Mouse (Mus musculus) small intestine, adult 2 months (tissue): Measurements from ENCODE around the gene Lgals4. TPM values are rescaled to one million over a fixed set of nuclear protein-coding genes. Genes with fewer than 3 reads are reported as not detected.

Source experiments
- H3K27ac ChIP-seq: fragments of 200-500 bp; 2 replicates; pipeline ENCODE4 v1.5.1; 2012; ENCODE audit warnings: low read depth, low read length, control low read depth, inconsistent platforms; ENCODE audit not compliant: insufficient read depth
- H3K27me3 ChIP-seq: fragments of 200-500 bp; 2 replicates; pipeline ENCODE4 v1.6.1; 2012; ENCODE audit warnings: mild to moderate bottlenecking, moderate library complexity, low read length, inconsistent platforms; ENCODE audit not compliant: control insufficient read depth, insufficient read depth
- H3K36me3 ChIP-seq: fragments of 200-500 bp; 2 replicates; pipeline ENCODE4 v1.6.1; 2012; ENCODE audit warnings: mild to moderate bottlenecking, low read length, control low read depth, inconsistent platforms; ENCODE audit not compliant: control insufficient read depth, insufficient read depth
- H3K4me1 ChIP-seq: fragments of 200-500 bp; 2 replicates; pipeline ENCODE4 v1.6.1; 2012; ENCODE audit warnings: low read length, inconsistent platforms, mixed read lengths; ENCODE audit not compliant: control insufficient read depth, insufficient read depth, insufficient read length
- H3K4me3 ChIP-seq: fragments of 200-500 bp; 2 replicates; pipeline ENCODE4 v1.5.1; 2012; ENCODE audit warnings: low read depth, mild to moderate bottlenecking, control low read depth, inconsistent platforms, low read length, moderate library complexity
- CTCF ChIP-seq: fragments of 200-500 bp; IDR thresholded peaks from 2 replicates; pipeline ENCODE4 v1.5.1; 2012; ENCODE audit warnings: low read depth, mild to moderate bottlenecking, control low read depth, inconsistent platforms, low read length, moderate library complexity, mixed read lengths; ENCODE audit not compliant: insufficient replicate concordance, insufficient read length; ENCODE audit errors: extremely low read depth
- POLR2A ChIP-seq: fragments of 200-500 bp; IDR thresholded peaks from 2 replicates; pipeline ENCODE4 v1.6.1; 2012; ENCODE audit warnings: low read depth, mild to moderate bottlenecking, control low read depth, inconsistent platforms, low read length, moderate library complexity
- WGBS: fragments of 180-500 bp; shearing (Covaris S2); methylation state at CpG from one replicate; pipeline ENCODE4 v1.1.7; 2018; 5-methylcytosine and 5-hydroxymethylcytosine counted together
- polyA plus RNA-seq: library from polyadenylated mRNA; depleted of rRNA; stranded (reverse); fragments of >200 nt; gene quantifications from 2 replicates; pipeline ENCODE4 v1.2.3, GENCODE M21; 2012

The Lgals4 gene
- polyA plus RNA-seq, 1 experiment, result 2,780 TPM

DNA sequence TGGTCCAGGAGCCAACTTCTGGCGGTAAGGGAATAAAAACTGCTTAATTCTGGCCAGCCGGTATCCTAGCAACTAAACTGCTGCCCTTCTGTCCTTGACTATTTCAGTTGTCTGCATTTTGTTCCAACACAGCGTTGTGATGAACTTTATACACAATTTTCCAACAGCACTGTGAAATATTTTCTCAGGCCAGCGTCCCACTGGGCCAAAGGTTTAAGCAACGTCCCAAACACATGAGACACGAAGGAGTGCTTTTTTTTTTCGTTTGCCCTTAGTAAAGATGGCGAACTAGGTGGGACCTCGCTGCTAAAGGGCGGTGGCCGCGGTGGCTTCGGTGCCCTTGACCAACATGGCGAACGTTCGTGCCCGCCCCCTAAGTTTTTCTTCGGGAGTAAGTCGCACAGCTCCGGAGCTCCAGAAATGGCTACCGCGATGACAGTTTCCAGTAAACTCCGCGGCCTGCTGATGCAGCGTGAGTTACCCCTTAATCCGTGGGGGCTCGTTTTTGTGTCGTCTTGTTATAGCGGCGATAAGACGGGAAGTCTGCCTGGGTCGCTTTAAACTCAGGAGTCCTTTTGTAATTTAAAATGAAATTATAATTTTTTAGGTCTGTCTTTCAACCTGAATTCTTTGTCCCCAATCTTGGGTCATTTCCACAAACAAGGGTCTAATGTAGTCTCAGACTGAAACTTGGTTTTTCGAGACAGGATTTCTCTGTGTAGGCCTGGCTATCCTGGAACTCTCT is 8.5 kb upstream of the Lgals4 start, which contains the start of gene Ech1:
Ech1 (plus strand) TSS at position 277 of the 745 bp plus-strand sequence.
- peak within 1 kb of the TSS; percentile 81 for H3K4me3 ChIP-seq
- peaks cover 34% of the 10 kb centered on the region for H3K36me3 ChIP-seq
- H3K27ac ChIP-seq, result peak within 1 kb of the TSS; percentile 97
- TF ChIP-seq POLR2A, result peak; percentile 86; the same call in 1 of the 2 replicates
- no peak for TF ChIP-seq CTCF
- under 1% methylated on average over 33 of the region's 33 CpGs for WGBS
- H3K4me1 ChIP-seq, result peaks cover 30% of the 10 kb centered on the region
- H3K27me3 ChIP-seq, result no peaks in the 10 kb centered on the region

DNA sequence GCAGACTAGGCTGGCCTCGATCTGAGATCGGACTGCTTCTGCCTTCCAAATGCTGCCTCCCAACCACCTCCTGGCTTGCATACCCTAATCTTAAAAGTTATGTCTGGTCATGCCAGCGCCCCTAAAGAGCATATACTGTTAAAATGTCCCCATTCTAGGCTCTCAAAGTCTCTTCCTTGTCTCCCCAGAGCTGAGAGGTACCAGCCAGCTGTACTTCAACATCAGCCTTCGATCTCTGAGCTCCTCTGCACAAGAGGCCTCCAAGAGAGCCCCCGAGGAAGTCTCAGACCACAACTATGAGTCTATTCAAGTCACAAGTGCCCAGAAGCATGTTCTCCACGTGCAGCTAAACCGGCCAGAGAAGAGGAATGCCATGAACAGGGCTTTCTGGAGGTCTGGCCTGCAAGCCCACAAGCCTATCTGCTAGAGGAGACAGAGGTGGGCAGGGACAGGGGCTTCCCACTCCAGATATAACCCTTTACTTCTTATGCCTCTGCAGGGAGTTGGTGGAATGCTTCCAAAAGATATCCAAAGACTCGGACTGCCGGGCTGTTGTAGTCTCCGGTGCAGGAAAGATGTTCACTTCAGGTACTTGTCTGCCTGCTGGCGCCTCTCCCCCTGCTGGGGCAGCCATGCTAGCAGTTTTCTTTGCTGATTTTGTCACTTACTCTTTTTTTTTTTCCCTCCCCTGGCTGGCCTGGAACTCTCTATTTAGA is 7.8 kb upstream of the Lgals4 start:
- H3K27ac ChIP-seq, result peak overlapping the region; percentile 86
- WGBS, result 6% methylated on average over 11 of the region's 11 CpGs
- H3K27me3 ChIP-seq, result no peaks in the 10 kb centered on the region
- peaks cover 32% of the 10 kb centered on the region for H3K36me3 ChIP-seq
- H3K4me1 ChIP-seq, result peaks cover 30% of the 10 kb centered on the region
- no peak for TF ChIP-seq CTCF
- no peak for TF ChIP-seq POLR2A
- H3K4me3 ChIP-seq, result peak overlapping the region; percentile 81

DNA sequence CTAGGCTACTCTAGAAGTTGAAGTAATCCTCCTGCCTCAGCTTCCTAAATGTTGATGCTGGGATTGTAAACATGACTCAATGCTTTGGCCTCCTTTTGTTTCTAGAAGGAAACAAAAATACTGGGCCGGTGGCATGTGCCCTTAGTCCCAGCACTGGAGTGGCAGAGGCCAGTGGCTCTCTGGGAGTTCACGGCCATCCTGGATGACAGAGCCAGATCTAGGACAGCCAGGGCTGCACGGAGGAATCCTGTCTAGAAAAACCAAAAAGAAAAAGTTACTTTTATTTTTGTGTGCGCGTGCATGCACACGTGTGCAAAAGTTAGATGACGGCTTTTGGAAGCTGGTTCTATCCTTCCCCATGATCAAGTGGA is 7.3 kb upstream of the Lgals4 start:
- Histone ChIP-seq H3K27me3 (no peaks in the 10 kb centered on the region), H3K4me1 (peaks cover 32% of the 10 kb centered on the region), H3K4me3 (peak overlapping the region; percentile 81; the same call in 1 of the 2 replicates), H3K27ac (peak overlapping the region; percentile 86), H3K36me3 (peaks cover 30% of the 10 kb centered on the region)
- WGBS, result 78% methylated on average over 7 of the region's 7 CpGs
- TF ChIP-seq CTCF (no peak), POLR2A (no peak)

DNA sequence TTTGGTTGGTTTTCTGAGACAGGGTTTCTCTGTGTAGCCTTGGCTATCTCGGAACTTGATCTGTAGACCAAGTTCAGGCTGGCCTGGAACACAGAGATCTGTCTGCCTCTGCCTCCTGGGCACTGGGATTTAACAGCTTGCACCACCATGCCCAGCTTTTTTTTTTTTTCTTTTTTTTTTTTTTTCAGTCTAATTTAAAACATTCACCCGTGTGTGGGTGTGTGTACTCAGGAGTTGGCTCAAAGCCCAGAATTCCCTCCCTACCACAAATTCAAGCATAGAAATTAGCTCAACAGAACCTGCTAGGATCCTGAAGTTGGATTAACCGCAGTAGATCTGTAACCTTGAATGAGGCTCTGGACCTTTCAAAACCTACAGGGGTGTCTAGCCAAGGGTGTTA is 6.3 kb upstream of the Lgals4 start:
- Histone ChIP-seq H3K4me1 (peaks cover 33% of the 10 kb centered on the region), H3K27ac (no peak overlapping the region), H3K36me3 (peaks cover 23% of the 10 kb centered on the region), H3K27me3 (no peaks in the 10 kb centered on the region), H3K4me3 (no peak overlapping the region)
- WGBS, result 27% methylated on average over 3 of the region's 3 CpGs
- TF ChIP-seq POLR2A, result no peak
- TF ChIP-seq CTCF, result no peak

DNA sequence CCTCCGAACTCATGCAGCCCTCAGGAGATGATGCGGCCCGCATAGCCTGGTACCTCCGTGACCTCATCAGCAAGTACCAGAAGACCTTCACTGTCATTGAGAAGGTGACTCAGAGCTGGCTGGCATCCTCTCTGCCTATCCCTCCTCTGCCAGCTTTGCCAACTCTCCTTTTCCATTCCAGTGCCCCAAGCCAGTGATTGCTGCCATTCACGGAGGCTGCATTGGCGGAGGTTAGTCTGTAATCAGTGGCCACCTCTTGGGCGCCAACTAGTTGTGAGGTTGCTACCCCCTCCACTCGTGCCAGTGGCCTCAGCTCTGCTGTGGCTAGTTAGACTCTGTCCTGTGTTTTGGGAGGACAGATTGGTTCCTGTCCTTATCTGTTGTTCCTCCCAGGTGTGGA is 3.8 kb upstream of the Lgals4 start:
- no peak for TF ChIP-seq CTCF
- no peak for TF ChIP-seq POLR2A
- H3K36me3 ChIP-seq, result peaks cover 16% of the 10 kb centered on the region
- H3K27ac ChIP-seq, result no peak overlapping the region
- H3K4me1 ChIP-seq, result peaks cover 26% of the 10 kb centered on the region
- no peak overlapping the region for H3K4me3 ChIP-seq
- 82% methylated on average over 8 of the region's 8 CpGs for WGBS
- H3K27me3 ChIP-seq, result no peaks in the 10 kb centered on the region

DNA sequence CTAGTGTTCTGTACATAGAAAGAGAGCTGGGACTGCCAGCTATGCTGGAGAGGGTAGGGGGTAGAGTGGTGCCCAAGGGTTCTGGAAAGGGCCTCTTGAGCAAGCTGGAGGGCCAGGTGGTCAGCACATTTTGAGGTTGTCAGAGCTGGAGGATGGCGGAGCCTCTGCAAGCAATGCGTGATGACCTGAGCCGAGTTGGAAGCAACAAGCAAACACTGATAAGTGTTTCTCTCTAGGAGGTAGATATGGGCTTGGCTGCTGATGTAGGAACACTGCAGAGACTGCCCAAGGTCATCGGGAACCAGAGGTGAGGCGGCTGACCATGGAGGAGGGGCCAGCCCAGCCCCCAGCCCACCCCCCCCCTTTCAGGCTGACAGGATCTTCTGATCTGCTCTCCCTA is 2.7 kb upstream of the Lgals4 start:
- peaks cover 26% of the 10 kb centered on the region for H3K4me1 ChIP-seq
- H3K4me3 ChIP-seq, result peak overlapping the region; percentile 47
- WGBS, result 31% methylated on average over 5 of the region's 5 CpGs
- peaks cover 21% of the 10 kb centered on the region for H3K36me3 ChIP-seq
- no peaks in the 10 kb centered on the region for H3K27me3 ChIP-seq
- peak overlapping the region; percentile 99 for H3K27ac ChIP-seq
- TF ChIP-seq POLR2A (no peak), CTCF (no peak)

DNA sequence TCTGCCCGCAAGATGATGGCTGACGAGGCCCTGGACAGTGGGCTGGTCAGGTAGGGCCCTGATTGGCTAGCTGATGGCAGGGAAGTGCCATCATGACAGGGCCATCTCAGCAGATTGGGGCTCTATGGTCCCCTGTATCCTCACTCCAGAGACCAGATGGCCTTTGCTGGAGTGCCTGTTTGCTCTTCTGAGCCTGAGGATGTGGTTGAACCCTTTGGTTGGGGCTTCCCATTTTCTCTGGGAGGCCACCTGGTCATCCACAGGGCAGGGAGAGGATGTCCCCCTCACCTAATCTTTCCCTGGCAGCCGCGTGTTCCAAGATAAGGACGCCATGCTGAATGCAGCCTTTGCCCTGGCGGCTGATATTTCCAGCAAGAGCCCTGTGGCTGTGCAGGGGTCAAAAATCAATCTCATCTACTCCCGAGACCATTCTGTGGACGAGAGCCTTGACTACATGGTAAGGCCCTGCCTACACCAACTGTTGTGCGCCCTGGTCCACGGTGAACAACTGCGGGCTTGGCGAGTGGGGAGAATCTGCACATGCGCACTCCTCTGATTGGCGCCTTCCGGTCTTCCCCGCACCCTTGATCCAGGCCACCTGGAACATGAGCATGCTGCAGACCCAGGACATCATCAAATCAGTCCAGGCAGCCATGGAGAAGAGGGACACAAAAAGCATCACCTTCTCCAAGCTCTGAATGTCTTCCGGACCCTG is 2.1 kb upstream of the Lgals4 start:
- Histone ChIP-seq H3K4me3 (peak overlapping the region; percentile 47), H3K36me3 (peaks cover 26% of the 10 kb centered on the region), H3K27me3 (no peaks in the 10 kb centered on the region), H3K4me1 (peaks cover 23% of the 10 kb centered on the region), H3K27ac (peak overlapping the region; percentile 99)
- WGBS, result 35% methylated on average over 17 of the region's 17 CpGs
- TF ChIP-seq POLR2A (no peak; the same call in 1 of the 2 replicates), CTCF (no peak)
